Mouse (Mus musculus) bone marrow, adult 2 months (tissue): ENCODE results near the gene 0610040J01Rik.

ENCODE experiments used
- CTCF ChIP-seq: fragments of 200-500 bp; IDR thresholded peaks from 2 replicates; pipeline ENCODE4 v1.5.1; 2011; ENCODE audit warnings: low read length, control low read depth; ENCODE audit not compliant: control insufficient read depth, insufficient read depth
- POLR2A ChIP-seq: fragments of 200-500 bp; IDR thresholded peaks from 2 replicates; pipeline ENCODE4 v1.6.1; 2011; ENCODE audit warnings: low read depth, mild to moderate bottlenecking, control low read depth, low read length, borderline replicate concordance; ENCODE audit not compliant: control insufficient read depth

GRCm38 (mm10) chr5:63949195-63949594 lies 137.0 kb downstream of the 0610040J01Rik start:
- no peak for TF ChIP-seq CTCF
- no peak for TF ChIP-seq POLR2A
